Mouse (Mus musculus): Measurements from ENCODE around the gene Stk11.

The Stk11 gene

GRCm38 (mm10) chr10:80142530-80142925, 26.9 kb downstream of the Stk11 start:
- in situ Hi-C loops (cut with MboI, MseI): loop anchor here in 1 of 2 experiments (10.0 kb wide), 1 partner anchor 158 kb away; the partner anchor contains the start of genes Cnn2 and Tmem259

GRCm38 (mm10) chr10:80143664-80144063, 28.1 kb downstream of the Stk11 start:
- in situ Hi-C loops (cut with MboI, MseI): loop anchor here in 1 of 2 experiments (10.0 kb wide), 1 partner anchor 159 kb away; the partner anchor contains the start of genes Cnn2 and Tmem259

- in situ Hi-C loops (cut with MboI, MseI): loop anchor here in 1 of 2 experiments (10.0 kb wide), 1 partner anchor 159 kb away; the partner anchor contains the start of genes Cnn2 and Tmem259
Measured at GRCm38 (mm10) chr10:80144159-80144558, 28.6 kb downstream of the Stk11 start.

- in situ Hi-C loops (cut with MboI, MseI): loop anchor here in 1 of 2 experiments (10.0 kb wide), 1 partner anchor 160 kb away; the partner anchor contains the start of genes Cnn2 and Tmem259
Measured at GRCm38 (mm10) chr10:80144864-80145838, 29.5 kb downstream of the Stk11 start.

GRCm38 (mm10) chr10:80145896-80146295, 30.3 kb downstream of the Stk11 start:
- in situ Hi-C loops (cut with MboI, MseI): loop anchor here in 1 of 2 experiments (10.0 kb wide), 1 partner anchor 161 kb away; the partner anchor contains the start of genes Cnn2 and Tmem259

GRCm38 (mm10) chr10:80146568-80147011, 31.0 kb downstream of the Stk11 start:
- in situ Hi-C loops (cut with MboI, MseI): loop anchor here in 1 of 2 experiments (10.0 kb wide), 1 partner anchor 162 kb away; the partner anchor contains the start of genes Cnn2 and Tmem259

GRCm38 (mm10) chr10:80147146-80147718, 31.6 kb downstream of the Stk11 start:
- in situ Hi-C loops (cut with MboI, MseI): loop anchor here in 1 of 2 experiments (10.0 kb wide), 1 partner anchor 162 kb away; the partner anchor contains the start of genes Cnn2 and Tmem259

- in situ Hi-C loops (cut with MboI, MseI): loop anchor here in 1 of 2 experiments (10.0 kb wide), 1 partner anchor 163 kb away; the partner anchor contains the start of genes Cnn2 and Tmem259
Measured at GRCm38 (mm10) chr10:80147719-80148601, 32.4 kb downstream of the Stk11 start, which contains the start of gene Midn. TSS of gene Midn (plus strand) at chr10:80148272.

- in situ Hi-C loops (cut with MboI, MseI): loop anchor here in 1 of 2 experiments (10.0 kb wide), 1 partner anchor 164 kb away; the partner anchor contains the start of genes Cnn2 and Tmem259
Measured at GRCm38 (mm10) chr10:80148610-80149290, 33.1 kb downstream of the Stk11 start.

GRCm38 (mm10) chr10:80149291-80150225, 34.0 kb downstream of the Stk11 start:
- in situ Hi-C loops (cut with MboI, MseI): loop anchor here in 1 of 2 experiments (10.0 kb wide), 2 partner anchors 165 to 995 kb away; partner anchors contain the start of genes Cnn2 and Tmem259

- in situ Hi-C loops (cut with MboI, MseI): loop anchor here in 1 of 2 experiments (10.0 kb wide), 1 partner anchor 994 kb away; no protein-coding TSS in a partner anchor
Measured at GRCm38 (mm10) chr10:80150226-80151210, 34.9 kb downstream of the Stk11 start.

- in situ Hi-C loops (cut with MboI, MseI): loop anchor here in 1 of 2 experiments (10.0 kb wide), 1 partner anchor 993 kb away; no protein-coding TSS in a partner anchor
Measured at GRCm38 (mm10) chr10:80151211-80152034, 35.8 kb downstream of the Stk11 start.

GRCm38 (mm10) chr10:80152071-80152872, 36.7 kb downstream of the Stk11 start:
- in situ Hi-C loops (cut with MboI, MseI): loop anchor here in 1 of 2 experiments (10.0 kb wide), 1 partner anchor 993 kb away; no protein-coding TSS in a partner anchor

- in situ Hi-C loops (cut with MboI, MseI): loop anchor here in 1 of 2 experiments (10.0 kb wide), 1 partner anchor 992 kb away; no protein-coding TSS in a partner anchor
Measured at GRCm38 (mm10) chr10:80152873-80153260, 37.3 kb downstream of the Stk11 start.

GRCm38 (mm10) chr10:80153713-80154112, 38.1 kb downstream of the Stk11 start:
- in situ Hi-C loops (cut with MboI, MseI): loop anchor here in 1 of 2 experiments (10.0 kb wide), 1 partner anchor 991 kb away; no protein-coding TSS in a partner anchor

All from T-helper 17 cell (primary cell).